Mouse (Mus musculus): Measurements from ENCODE around the gene Mfap3l.

GRCm38 (mm10) chr8:60649081-60649480 is 16.5 kb downstream of the Mfap3l start:
- no peak for TF ChIP-seq POLR2A (IDR thresholded peaks at IDR 0.05; ENCODE audit: borderline replicate concordance, insufficient read depth, low read length)
- no peak for TF ChIP-seq CTCF (IDR thresholded peaks at IDR 0.05; ENCODE audit: borderline replicate concordance, insufficient read depth, low read depth, low read length)

All from cerebellum, adult 2 months (tissue).